Mouse (Mus musculus): ENCODE data around the gene Pla1a. TPM values are rescaled to one million over a fixed set of nuclear protein-coding genes. Genes with fewer than 3 reads are reported as not detected.

Pla1a gene
- polyA plus RNA-seq, 2 experiments, result 15.0 to 15.5 TPM

GRCm38 (mm10) chr16:38394191-38394618 lies 38.7 kb downstream of the Pla1a start:
- DNase-seq (ENCODE audit: low read depth in 3 of 3, low spot score in 3 of 3), result no peak
- Histone ChIP-seq H3K4me1 (replicated peaks; ENCODE audit: control insufficient read depth in 2 of 2, insufficient read depth in 2 of 2, low read length in 1 of 2) (peaks cover 0 to 20% of the 10 kb centered on the region in 2 experiments; a peak in 2 of 4 replicates), H3K9me3 (ENCODE audit: control insufficient read depth, low read length) (no peaks in the 10 kb centered on the region), H3K4me2 (ENCODE audit: low read depth) (no peak overlapping the region), H3K27ac (no peak overlapping the region), H3K4me3 (ENCODE audit: insufficient read depth in 1 of 2, low read depth in 2 of 2, low read length in 2 of 2) (no peak overlapping the region), H3K27me3 (ENCODE audit: control insufficient read depth, insufficient read depth, low read length) (no peaks in the 10 kb centered on the region), H3K9ac (replicated peaks) (no peak overlapping the region), H3K36me3 (replicated peaks; ENCODE audit: control insufficient read depth, insufficient read depth, low read depth) (no peaks in the 10 kb centered on the region)
- no peak for TF ChIP-seq EP300 (IDR thresholded peaks at IDR 0.05; ENCODE audit: low read depth)
- no peak for TF ChIP-seq CTCF (IDR thresholded peaks at IDR 0.05; ENCODE audit: low read depth)
- WGBS (ENCODE audit: insufficient replicate concordance), result 53% methylated on average over 8 of the region's 8 CpGs
- ATAC-seq (ENCODE audit: insufficient read depth), result no peak

- H3K27me3 ChIP-seq (ENCODE audit: control insufficient read depth, insufficient read depth, low read length), result no peaks in the 10 kb centered on the region
- WGBS (ENCODE audit: insufficient replicate concordance), result 78% methylated on average over 23 of the region's 23 CpGs
- TF ChIP-seq CTCF (IDR thresholded peaks at IDR 0.05; ENCODE audit: low read depth) (no peak), EP300 (IDR thresholded peaks at IDR 0.05; ENCODE audit: low read depth) (no peak)
- no peaks in the 10 kb centered on the region for H3K9me3 ChIP-seq (ENCODE audit: control insufficient read depth, low read length)
- ATAC-seq (ENCODE audit: insufficient read depth), result no peak
- H3K4me1 ChIP-seq (replicated peaks; ENCODE audit: control insufficient read depth in 2 of 2, insufficient read depth in 2 of 2, low read length in 1 of 2), result peaks cover 4 to 20% of the 10 kb centered on the region in 2 experiments
- no peak overlapping the region for H3K4me3 ChIP-seq (ENCODE audit: insufficient read depth in 1 of 2, low read depth in 2 of 2, low read length in 2 of 2)
- DNase-seq (ENCODE audit: low read depth in 3 of 3, low spot score in 3 of 3), result no peak
- H3K27ac ChIP-seq, result no peak overlapping the region
- H3K36me3 ChIP-seq (replicated peaks; ENCODE audit: control insufficient read depth, insufficient read depth, low read depth), result no peaks in the 10 kb centered on the region
- no peak overlapping the region for H3K9ac ChIP-seq (replicated peaks)
- H3K4me2 ChIP-seq (ENCODE audit: low read depth), result no peak overlapping the region
Measured at GRCm38 (mm10) chr16:38392126-38392894, 40.6 kb downstream of the Pla1a start.

GRCm38 (mm10) chr16:38390322-38390721 lies 42.6 kb downstream of the Pla1a start:
- Histone ChIP-seq H3K4me3 (ENCODE audit: insufficient read depth in 1 of 2, low read depth in 2 of 2, low read length in 2 of 2) (no peak overlapping the region), H3K4me2 (ENCODE audit: low read depth) (no peak overlapping the region), H3K4me1 (replicated peaks; ENCODE audit: control insufficient read depth in 2 of 2, insufficient read depth in 2 of 2, low read length in 1 of 2) (peaks cover 14 to 29% of the 10 kb centered on the region in 2 experiments), H3K9ac (replicated peaks) (no peak overlapping the region), H3K9me3 (ENCODE audit: control insufficient read depth, low read length) (no peaks in the 10 kb centered on the region), H3K27ac (no peak overlapping the region), H3K27me3 (ENCODE audit: control insufficient read depth, insufficient read depth, low read length) (no peaks in the 10 kb centered on the region), H3K36me3 (replicated peaks; ENCODE audit: control insufficient read depth, insufficient read depth, low read depth) (no peaks in the 10 kb centered on the region)
- TF ChIP-seq CTCF (IDR thresholded peaks at IDR 0.05; ENCODE audit: low read depth), result no peak
- TF ChIP-seq EP300 (IDR thresholded peaks at IDR 0.05; ENCODE audit: low read depth), result no peak
- no peak for DNase-seq (ENCODE audit: low read depth in 3 of 3, low spot score in 3 of 3)
- no peak for ATAC-seq (ENCODE audit: insufficient read depth)
- 72% methylated on average over 7 of the region's 7 CpGs for WGBS (ENCODE audit: insufficient replicate concordance)

GRCm38 (mm10) chr16:38389284-38389893 lies 43.6 kb downstream of the Pla1a start:
- Histone ChIP-seq H3K36me3 (replicated peaks; ENCODE audit: control insufficient read depth, insufficient read depth, low read depth) (no peaks in the 10 kb centered on the region), H3K27me3 (ENCODE audit: control insufficient read depth, insufficient read depth, low read length) (no peaks in the 10 kb centered on the region), H3K9me3 (ENCODE audit: control insufficient read depth, low read length) (no peaks in the 10 kb centered on the region), H3K4me3 (ENCODE audit: insufficient read depth in 1 of 2, low read depth in 2 of 2, low read length in 2 of 2) (no peak overlapping the region), H3K4me2 (ENCODE audit: low read depth) (no peak overlapping the region), H3K4me1 (replicated peaks; ENCODE audit: control insufficient read depth in 2 of 2, insufficient read depth in 2 of 2, low read length in 1 of 2) (peaks cover 23 to 35% of the 10 kb centered on the region in 2 experiments), H3K27ac (no peak overlapping the region), H3K9ac (replicated peaks) (no peak overlapping the region)
- 69% methylated on average over 8 of the region's 8 CpGs for WGBS (ENCODE audit: insufficient replicate concordance)
- DNase-seq (ENCODE audit: low read depth in 3 of 3, low spot score in 3 of 3) (no peak), ATAC-seq (ENCODE audit: insufficient read depth) (no peak)
- no peak for TF ChIP-seq CTCF (IDR thresholded peaks at IDR 0.05; ENCODE audit: low read depth)
- TF ChIP-seq EP300 (IDR thresholded peaks at IDR 0.05; ENCODE audit: low read depth), result no peak

GRCm38 (mm10) chr16:38388757-38389156 lies 44.2 kb downstream of the Pla1a start:
- H3K9me3 ChIP-seq (ENCODE audit: control insufficient read depth, low read length), result no peaks in the 10 kb centered on the region
- no peak overlapping the region for H3K4me3 ChIP-seq (ENCODE audit: insufficient read depth in 1 of 2, low read depth in 2 of 2, low read length in 2 of 2)
- DNase-seq (ENCODE audit: low read depth in 3 of 3, low spot score in 3 of 3) (no peak), ATAC-seq (ENCODE audit: insufficient read depth) (no peak)
- H3K4me1 ChIP-seq (replicated peaks; ENCODE audit: control insufficient read depth in 2 of 2, insufficient read depth in 2 of 2, low read length in 1 of 2), result peaks cover 29 to 39% of the 10 kb centered on the region in 2 experiments
- H3K36me3 ChIP-seq (replicated peaks; ENCODE audit: control insufficient read depth, insufficient read depth, low read depth), result no peaks in the 10 kb centered on the region
- TF ChIP-seq EP300 (IDR thresholded peaks at IDR 0.05; ENCODE audit: low read depth) (no peak), CTCF (IDR thresholded peaks at IDR 0.05; ENCODE audit: low read depth) (no peak)
- H3K27me3 ChIP-seq (ENCODE audit: control insufficient read depth, insufficient read depth, low read length), result no peaks in the 10 kb centered on the region
- no peak overlapping the region for H3K4me2 ChIP-seq (ENCODE audit: low read depth)
- H3K9ac ChIP-seq (replicated peaks), result no peak overlapping the region
- H3K27ac ChIP-seq, result no peak overlapping the region
- WGBS (ENCODE audit: insufficient replicate concordance), result 72% methylated on average over 6 of the region's 6 CpGs
